Mouse (Mus musculus) midbrain, embryonic 15.5 days (tissue): ENCODE results near the gene Brms1. TPM values are rescaled to one million over a fixed set of nuclear protein-coding genes. Genes with fewer than 3 reads are reported as not detected.

Experiments
- ATAC-seq: fragments of 200-750 bp; cut with Nextera tagmentation; replicated peaks from 2 replicates; pipeline ENCODE4 v1.8.0; 2017; ENCODE audit warnings: moderate TSS enrichment
- H3K27ac ChIP-seq: fragments of 300-500 bp; sonication (generic); 2 replicates; pipeline ENCODE4 v1.5.1; 2015; ENCODE audit warnings: mild to moderate bottlenecking, inconsistent platforms
- H3K27me3 ChIP-seq: fragments of 300-500 bp; sonication (generic); replicated peaks from 2 replicates; pipeline ENCODE4 v1.6.1; 2015; ENCODE audit warnings: inconsistent platforms
- H3K36me3 ChIP-seq: fragments of 300-500 bp; sonication (generic); replicated peaks from 2 replicates; pipeline ENCODE4 v1.6.1; 2015; ENCODE audit warnings: inconsistent platforms
- H3K4me1 ChIP-seq: fragments of 300-500 bp; sonication (generic); 2 replicates; pipeline ENCODE4 v1.6.1; 2015; ENCODE audit warnings: inconsistent platforms
- H3K4me2 ChIP-seq: fragments of 300-500 bp; sonication (generic); 2 replicates; pipeline ENCODE4 v1.6.1; 2015; ENCODE audit warnings: inconsistent platforms, mild to moderate bottlenecking, moderate library complexity
- H3K4me3 ChIP-seq: fragments of 300-500 bp; sonication (generic); 2 replicates; pipeline ENCODE4 v1.5.1; 2015; ENCODE audit warnings: mild to moderate bottlenecking, inconsistent platforms
- H3K9ac ChIP-seq: fragments of 300-500 bp; sonication (generic); 2 replicates; pipeline ENCODE4 v1.6.1; 2015; ENCODE audit warnings: mild to moderate bottlenecking, inconsistent platforms
- H3K9me3 ChIP-seq: fragments of 300-500 bp; sonication (generic); 2 replicates; pipeline ENCODE4 v1.6.1; 2016; ENCODE audit warnings: inconsistent platforms
- WGBS: fragments of 180-500 bp; shearing (Covaris S2); methylation state at CpG from one replicate; pipeline ENCODE4 v1.1.7; 2015; ENCODE audit warnings: mixed read lengths; 5-methylcytosine and 5-hydroxymethylcytosine counted together
- polyA plus RNA-seq: library from polyadenylated mRNA; unstranded; fragments of >200 nt; fragmentation: Nextera tagmentation; extraction: Ambion mirVana; gene quantifications from 2 replicates; pipeline ENCODE4 v1.2.1, GENCODE M21; 2015

Gene Brms1
- polyA plus RNA-seq, 1 experiment from 2014 or later: 40.0 TPM

DNA sequence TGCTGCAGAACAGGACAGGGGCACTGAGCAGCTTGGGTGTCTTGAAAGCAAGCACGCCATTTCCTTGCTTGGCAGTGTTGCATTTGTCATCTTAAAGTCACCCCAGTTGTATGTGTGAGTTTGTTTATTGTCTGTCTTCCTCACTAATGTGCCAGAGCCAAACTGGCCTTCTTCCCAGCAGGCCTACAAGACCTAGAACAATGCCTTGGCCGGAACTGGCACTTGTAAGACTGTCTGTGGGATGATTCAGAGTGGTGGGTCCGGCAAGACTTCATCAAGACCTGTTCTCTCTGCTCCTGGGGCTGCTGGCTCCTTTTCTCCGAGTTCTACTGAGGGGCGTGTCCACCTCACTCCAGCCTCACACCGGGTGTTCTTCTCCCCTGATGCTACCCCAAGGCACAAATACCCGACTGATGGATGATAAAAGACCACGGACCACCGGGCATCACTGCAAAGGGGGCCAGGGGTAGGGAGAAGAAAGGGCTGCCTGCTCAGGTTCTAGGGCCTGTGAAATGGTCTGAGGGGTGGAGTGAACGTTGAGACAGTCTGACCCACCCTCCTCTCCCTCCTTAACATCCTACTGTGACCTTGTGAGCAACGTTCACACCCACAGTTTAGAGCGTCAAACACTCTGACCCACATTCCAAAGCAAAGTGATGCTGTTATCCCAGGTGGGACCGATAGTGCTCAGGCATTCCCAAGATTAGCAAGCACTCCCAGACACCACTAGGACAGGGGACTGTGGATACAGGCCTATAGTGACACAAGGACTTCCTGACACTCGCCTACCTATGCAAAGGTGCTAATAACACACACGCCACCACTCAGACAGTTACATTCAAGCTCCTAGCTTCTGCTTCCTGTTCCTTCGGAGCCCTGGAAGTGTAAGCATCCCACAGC is 17.0 kb downstream of the Brms1 start:
- Histone ChIP-seq H3K27ac (no peak overlapping the region), H3K4me1 (peaks cover 11% of the 10 kb centered on the region; the same call in 1 of the 2 replicates), H3K4me3 (no peak overlapping the region), H3K9me3 (no peaks in the 10 kb centered on the region), H3K27me3 (peaks cover 12% of the 10 kb centered on the region), H3K4me2 (no peak overlapping the region), H3K9ac (no peak overlapping the region), H3K36me3 (no peaks in the 10 kb centered on the region)
- no peak for ATAC-seq
- 25% methylated on average over 16 of the region's 16 CpGs for WGBS

DNA sequence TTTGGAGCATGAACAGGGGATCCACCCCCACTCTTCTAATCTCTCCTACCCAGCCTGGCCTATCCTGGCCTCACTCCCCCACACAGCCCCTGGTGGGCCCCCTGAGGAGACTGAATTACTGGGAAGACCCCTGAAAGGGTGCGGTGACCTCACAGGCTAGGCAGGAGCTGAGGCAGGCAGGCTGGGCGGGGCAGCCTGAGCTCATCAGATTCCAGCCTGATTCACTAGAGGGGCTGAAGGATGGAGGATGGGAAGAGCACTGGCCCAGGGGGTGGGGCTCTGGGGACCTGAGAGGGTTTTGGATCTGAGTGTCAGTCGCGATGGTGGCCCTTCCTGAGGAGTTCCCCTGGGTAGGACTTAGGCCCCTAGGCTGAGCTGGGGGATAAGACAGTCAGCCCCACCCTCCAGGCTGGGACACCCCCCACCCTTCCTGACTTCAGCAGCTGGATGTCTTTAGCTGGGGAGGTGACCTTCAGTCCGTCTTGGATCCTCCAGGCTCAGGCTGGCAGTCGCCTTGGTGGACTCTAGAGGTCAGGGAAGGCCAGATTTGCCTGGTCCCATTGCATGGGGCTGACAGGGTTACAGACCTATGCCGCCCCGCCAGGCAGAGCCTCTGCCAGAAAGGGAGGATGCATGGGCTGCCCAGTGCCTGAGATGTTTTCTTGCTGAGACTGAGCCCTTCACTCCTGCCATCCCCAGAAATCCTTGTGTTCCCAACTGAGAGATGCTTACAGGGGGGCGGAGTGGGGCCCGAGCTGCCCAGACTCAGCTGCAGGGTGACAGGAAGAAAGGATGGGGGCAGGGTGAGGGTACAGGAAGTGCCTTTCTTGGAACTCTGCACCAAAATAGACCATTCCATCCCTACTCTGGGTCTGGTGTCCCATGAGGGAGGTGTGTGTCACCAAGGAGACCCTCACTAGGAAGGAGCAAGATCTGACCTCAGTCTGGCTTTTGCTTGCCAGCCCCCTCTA is 17.9 kb downstream of the Brms1 start:
- Histone ChIP-seq H3K36me3 (no peaks in the 10 kb centered on the region), H3K4me1 (peaks cover 11% of the 10 kb centered on the region; the same call in 1 of the 2 replicates), H3K4me3 (no peak overlapping the region), H3K9me3 (no peaks in the 10 kb centered on the region), H3K27ac (no peak overlapping the region), H3K9ac (no peak overlapping the region), H3K27me3 (0 out of 2 replicates have a peak, but pooled peaks cover 5% of the 10 kb centered on the region), H3K4me2 (no peak overlapping the region)
- 0 out of 2 replicates have a peak, but pooled peaks have one; percentile 18 for ATAC-seq
- WGBS: 16% methylated on average over 10 of the region's 10 CpGs

DNA sequence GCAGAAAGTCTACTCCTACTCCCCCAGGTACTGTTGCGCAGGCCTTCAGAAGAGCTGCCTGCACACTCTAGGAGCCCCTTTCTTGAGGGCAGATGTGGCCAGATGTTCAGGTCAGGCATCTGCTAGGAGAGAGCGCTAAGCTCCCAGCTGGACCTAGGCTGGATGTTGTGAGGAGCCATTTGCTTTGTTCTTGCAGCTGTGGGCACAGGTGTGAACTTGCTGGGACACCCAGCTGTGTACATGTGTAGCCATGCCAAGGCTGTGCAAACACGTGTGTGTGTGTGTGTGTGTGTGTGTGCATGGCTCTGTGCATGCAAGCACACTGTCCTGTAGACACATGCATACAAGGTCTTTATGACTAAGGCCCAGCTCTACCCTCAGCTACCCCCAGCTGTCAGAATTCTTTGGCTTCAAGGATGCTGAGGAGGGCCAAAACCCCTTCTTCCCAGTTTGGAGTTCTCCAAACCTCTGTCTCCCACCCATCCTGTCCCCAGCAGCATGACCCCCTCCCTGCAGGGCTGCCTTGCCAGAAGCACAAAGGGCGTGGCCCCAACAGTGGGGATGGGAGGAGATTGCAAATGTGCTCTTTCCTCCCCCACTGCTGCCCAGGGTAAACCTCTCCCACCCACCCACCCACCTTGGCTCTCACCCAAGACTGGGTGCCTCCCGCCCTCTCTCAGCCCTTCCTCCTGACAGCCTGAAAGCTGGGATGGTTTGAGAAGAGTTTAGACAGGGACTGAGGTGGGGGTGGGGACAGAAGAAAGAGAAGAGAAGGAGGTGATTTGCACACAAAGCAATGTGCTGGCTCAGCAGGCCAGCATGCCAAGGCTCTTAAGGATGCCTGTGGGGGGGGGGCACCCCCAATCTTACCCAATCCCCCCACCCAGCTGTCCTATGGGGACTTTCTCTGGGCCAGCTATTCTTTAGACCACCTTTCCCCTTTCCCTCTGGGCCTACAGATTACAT is 19.5 kb downstream of the Brms1 start:
- Histone ChIP-seq H3K36me3 (no peaks in the 10 kb centered on the region), H3K27ac (no peak overlapping the region), H3K4me3 (no peak overlapping the region), H3K9ac (no peak overlapping the region), H3K4me1 (peaks cover 11% of the 10 kb centered on the region; the same call in 1 of the 2 replicates), H3K27me3 (0 out of 2 replicates have a peak, but pooled peaks cover 5% of the 10 kb centered on the region), H3K4me2 (no peak overlapping the region), H3K9me3 (no peaks in the 10 kb centered on the region)
- WGBS: 42% methylated on average over 5 of the region's 5 CpGs
- ATAC-seq: no peak

DNA sequence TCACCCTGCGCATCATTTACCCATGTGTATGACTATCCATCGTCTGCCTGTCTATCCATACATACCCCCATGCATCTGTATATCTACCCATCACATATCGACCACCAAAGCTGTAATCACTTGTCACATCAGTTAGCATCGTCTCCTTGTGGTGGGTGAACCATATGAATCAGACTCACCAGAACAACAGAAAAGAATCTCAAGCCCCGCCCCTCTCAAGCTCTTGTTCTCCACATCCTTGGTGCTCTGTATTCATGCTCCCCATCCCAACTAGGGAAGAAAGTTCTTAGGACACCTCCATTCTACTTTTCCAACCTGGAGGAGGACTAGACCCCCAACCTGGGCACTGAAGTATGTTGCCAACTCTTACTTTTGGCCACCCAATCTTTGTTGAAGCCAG is 20.9 kb downstream of the Brms1 start:
- no peaks in the 10 kb centered on the region for H3K9me3 ChIP-seq
- no peak overlapping the region for H3K9ac ChIP-seq
- H3K4me3 ChIP-seq: no peak overlapping the region
- H3K4me2 ChIP-seq: no peak overlapping the region
- no peak for ATAC-seq
- H3K36me3 ChIP-seq: no peaks in the 10 kb centered on the region
- no peak overlapping the region for H3K27ac ChIP-seq
- 88% methylated on average over 5 of the region's 5 CpGs for WGBS
- peaks cover 11% of the 10 kb centered on the region; the same call in 1 of the 2 replicates for H3K4me1 ChIP-seq
- peaks cover 8% of the 10 kb centered on the region for H3K27me3 ChIP-seq

DNA sequence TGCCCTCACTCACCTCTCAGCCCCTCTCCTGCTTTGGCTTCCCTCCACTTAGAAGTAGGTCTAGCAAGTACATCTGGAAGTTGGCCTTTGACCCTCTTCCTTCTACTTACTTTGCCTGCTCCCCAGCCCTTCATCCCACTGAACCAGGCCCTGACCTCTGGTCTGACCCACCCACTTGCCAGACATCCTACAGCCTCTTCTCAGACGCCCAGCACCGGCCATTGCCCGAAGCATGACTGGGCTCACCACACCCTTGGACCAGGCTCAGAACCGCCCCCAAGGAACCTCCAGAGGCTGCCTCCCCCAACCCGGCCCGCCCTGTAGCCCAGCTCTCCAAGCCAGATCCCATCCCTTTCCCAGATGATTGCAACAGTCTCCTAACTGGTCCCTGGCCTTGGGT is 21.3 kb downstream of the Brms1 start:
- WGBS: 81% methylated on average over 6 of the region's 6 CpGs
- H3K4me1 ChIP-seq: peaks cover 15% of the 10 kb centered on the region; the same call in 1 of the 2 replicates
- H3K4me3 ChIP-seq: no peak overlapping the region
- H3K27ac ChIP-seq: no peak overlapping the region
- no peaks in the 10 kb centered on the region for H3K36me3 ChIP-seq
- peaks cover 11% of the 10 kb centered on the region for H3K27me3 ChIP-seq
- no peak for ATAC-seq
- H3K9me3 ChIP-seq: no peaks in the 10 kb centered on the region
- no peak overlapping the region for H3K4me2 ChIP-seq
- H3K9ac ChIP-seq: no peak overlapping the region

DNA sequence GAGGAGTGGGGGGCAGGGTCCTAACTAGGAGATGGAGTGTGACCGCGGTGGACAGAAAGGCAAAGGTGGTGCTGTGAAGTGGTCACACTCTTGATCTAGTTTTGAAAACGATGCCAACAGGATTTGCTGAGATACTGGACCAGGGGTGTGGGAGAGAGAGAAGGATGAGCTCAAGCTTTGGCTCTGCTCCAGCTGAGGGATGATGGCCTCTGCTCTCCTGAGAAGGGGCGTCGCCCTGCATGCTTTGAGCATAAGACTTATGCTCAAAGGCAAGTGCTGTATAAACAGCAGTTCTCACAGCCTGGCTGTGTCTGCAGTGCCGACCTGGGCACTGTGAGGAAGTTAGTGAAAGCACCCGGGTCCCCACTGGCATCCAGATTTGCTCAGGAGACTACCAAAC is 23.9 kb downstream of the Brms1 start:
- no peak for ATAC-seq
- WGBS: 66% methylated on average over 7 of the region's 7 CpGs

DNA sequence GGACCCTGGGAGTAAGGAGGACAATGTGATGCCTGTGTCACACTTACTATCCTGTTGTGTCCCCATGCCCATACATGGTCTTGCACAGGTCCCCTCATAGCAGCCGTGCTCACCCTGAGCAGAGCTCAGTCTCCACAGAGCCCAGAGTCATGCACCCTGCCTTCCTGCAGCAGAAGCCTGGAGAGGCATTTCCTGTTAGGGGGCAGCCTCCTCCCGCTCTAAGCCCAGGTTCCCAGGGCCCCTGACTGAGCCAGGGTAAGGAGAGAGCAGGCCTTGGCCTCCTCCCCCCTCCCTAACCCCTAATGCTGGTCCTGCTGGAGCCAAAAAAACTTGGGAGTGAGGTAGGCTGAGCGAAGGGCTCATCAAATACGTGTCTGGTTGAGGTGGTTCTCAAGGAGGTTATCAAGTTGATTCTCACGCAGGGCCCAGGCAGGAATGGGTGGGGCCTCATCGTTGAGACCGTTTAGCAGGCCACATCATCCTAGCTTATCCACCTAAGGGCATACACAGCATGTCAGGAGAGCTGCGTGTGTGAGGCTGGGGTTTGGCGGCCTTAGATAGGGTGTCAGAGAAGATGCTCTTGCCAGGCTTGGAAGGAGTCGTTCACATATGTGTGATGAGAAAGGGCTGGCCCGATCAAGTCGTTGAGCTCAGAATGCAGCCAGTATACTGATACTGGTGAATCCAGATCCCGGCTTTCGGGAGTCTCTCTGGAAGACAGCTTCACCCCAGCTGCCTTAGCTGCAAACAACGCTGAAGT is 26.1 kb downstream of the Brms1 start:
- 14% methylated on average over 15 of the region's 15 CpGs for WGBS
- Histone ChIP-seq H3K9me3 (no peaks in the 10 kb centered on the region), H3K36me3 (no peaks in the 10 kb centered on the region), H3K27me3 (peaks cover 26% of the 10 kb centered on the region), H3K4me3 (0 out of 2 replicates have a peak overlapping the region, but pooled peaks have one; percentile 37), H3K27ac (no peak overlapping the region), H3K9ac (no peak overlapping the region), H3K4me1 (peaks cover 34% of the 10 kb centered on the region), H3K4me2 (peak overlapping the region; percentile 73)
- no peak for ATAC-seq

More for the DNA sequence above, 23.9 kb downstream of the Brms1 start:
- no peak overlapping the region for H3K4me2 ChIP-seq
- H3K4me1 ChIP-seq: peaks cover 24% of the 10 kb centered on the region
- no peak overlapping the region for H3K4me3 ChIP-seq
- H3K9me3 ChIP-seq: no peaks in the 10 kb centered on the region
- H3K27ac ChIP-seq: no peak overlapping the region
- peaks cover 26% of the 10 kb centered on the region for H3K27me3 ChIP-seq
- no peaks in the 10 kb centered on the region for H3K36me3 ChIP-seq
- H3K9ac ChIP-seq: no peak overlapping the region

DNA sequence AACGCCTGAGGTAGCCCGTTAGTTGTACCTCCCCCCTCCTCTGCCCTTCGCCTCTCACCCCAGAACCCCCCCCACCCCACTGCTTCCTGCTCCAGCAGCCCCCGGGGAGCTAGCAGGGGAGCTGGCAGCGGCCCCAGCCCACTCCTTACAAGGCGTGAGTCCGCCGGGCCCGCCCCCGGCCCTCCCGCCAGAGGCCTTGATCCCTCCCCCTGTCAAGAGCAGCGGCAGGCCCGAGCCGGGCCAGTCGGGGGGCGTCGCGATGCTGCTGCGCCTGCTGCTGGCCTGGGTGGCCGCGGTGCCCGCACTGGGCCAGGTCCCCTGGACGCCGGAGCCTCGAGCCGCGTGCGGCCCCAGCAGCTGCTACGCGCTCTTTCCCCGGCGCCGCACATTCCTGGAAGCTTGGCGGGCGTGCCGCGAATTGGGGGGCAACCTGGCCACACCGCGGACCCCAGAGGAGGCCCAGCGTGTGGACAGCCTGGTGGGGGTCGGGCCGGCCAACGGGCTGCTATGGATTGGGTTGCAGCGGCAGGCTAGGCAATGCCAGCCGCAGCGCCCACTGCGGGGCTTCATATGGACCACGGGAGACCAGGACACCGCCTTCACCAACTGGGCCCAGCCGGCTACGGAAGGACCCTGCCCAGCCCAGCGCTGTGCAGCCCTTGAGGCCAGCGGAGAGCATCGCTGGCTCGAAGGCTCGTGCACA is 26.9 kb downstream of the Brms1 start, which contains the start of gene Cd248:
Gene Cd248, plus strand, starts transcription at position 212 of the 703 bp plus-strand sequence.
- no peak within 1 kb of the TSS for H3K27ac ChIP-seq
- H3K9ac ChIP-seq: peak within 1 kb of the TSS; percentile 46
- peaks cover 42% of the 10 kb centered on the region for H3K4me1 ChIP-seq
- H3K4me2 ChIP-seq: peak within 1 kb of the TSS; percentile 73
- H3K4me3 ChIP-seq: peak within 1 kb of the TSS; percentile 37
- H3K36me3 ChIP-seq: no peaks in the 10 kb centered on the region
- WGBS: under 1% methylated on average over 52 of the region's 56 CpGs
- 0 out of 2 replicates have a peak, but pooled peaks have one; percentile 19 for ATAC-seq
- no peaks in the 10 kb centered on the region for H3K9me3 ChIP-seq
- H3K27me3 ChIP-seq: peaks cover 26% of the 10 kb centered on the region

DNA sequence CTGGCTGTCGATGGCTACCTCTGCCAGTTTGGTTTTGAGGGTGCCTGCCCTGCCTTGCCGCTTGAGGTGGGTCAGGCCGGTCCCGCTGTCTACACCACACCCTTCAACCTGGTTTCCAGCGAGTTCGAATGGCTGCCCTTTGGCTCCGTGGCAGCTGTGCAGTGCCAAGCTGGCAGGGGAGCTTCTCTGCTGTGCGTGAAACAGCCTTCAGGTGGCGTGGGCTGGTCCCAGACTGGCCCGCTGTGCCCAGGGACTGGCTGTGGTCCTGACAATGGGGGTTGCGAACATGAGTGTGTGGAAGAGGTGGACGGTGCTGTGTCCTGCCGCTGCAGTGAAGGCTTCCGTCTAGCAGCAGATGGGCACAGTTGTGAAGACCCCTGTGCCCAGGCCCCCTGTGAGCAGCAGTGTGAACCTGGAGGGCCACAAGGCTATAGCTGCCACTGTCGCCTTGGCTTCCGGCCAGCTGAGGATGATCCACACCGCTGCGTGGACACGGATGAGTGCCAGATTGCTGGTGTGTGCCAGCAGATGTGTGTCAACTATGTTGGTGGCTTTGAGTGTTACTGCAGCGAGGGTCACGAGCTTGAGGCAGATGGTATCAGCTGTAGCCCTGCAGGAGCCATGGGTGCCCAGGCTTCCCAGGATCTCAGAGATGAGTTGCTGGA is 27.5 kb downstream of the Brms1 start:
- H3K9me3 ChIP-seq: no peaks in the 10 kb centered on the region
- H3K4me3 ChIP-seq: peak overlapping the region; percentile 37
- ATAC-seq: no peak
- H3K4me1 ChIP-seq: peaks cover 42% of the 10 kb centered on the region
- no peaks in the 10 kb centered on the region for H3K36me3 ChIP-seq
- peak overlapping the region; percentile 73 for H3K4me2 ChIP-seq
- WGBS: 34% methylated on average over 21 of the region's 21 CpGs
- H3K9ac ChIP-seq: peak overlapping the region; percentile 46
- no peak overlapping the region for H3K27ac ChIP-seq
- H3K27me3 ChIP-seq: peaks cover 26% of the 10 kb centered on the region

DNA sequence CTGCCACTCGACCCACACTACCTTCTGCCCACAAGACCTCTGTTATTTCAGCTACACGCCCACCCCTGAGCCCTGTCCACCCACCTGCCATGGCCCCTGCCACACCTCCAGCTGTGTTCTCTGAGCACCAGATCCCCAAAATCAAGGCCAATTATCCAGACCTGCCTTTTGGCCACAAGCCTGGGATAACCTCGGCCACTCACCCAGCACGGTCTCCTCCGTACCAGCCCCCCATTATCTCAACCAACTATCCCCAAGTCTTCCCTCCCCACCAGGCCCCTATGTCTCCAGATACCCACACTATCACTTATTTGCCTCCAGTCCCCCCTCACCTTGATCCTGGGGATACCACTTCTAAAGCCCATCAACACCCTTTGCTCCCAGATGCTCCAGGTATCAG is 28.3 kb downstream of the Brms1 start:
- Histone ChIP-seq H3K27ac (no peak overlapping the region), H3K36me3 (no peaks in the 10 kb centered on the region), H3K9me3 (no peaks in the 10 kb centered on the region), H3K27me3 (peaks cover 31% of the 10 kb centered on the region), H3K4me3 (no peak overlapping the region), H3K4me1 (peaks cover 42% of the 10 kb centered on the region), H3K4me2 (no peak overlapping the region; the same call in 1 of the 2 replicates), H3K9ac (no peak overlapping the region)
- no peak for ATAC-seq
- WGBS: 85% methylated on average over 5 of the region's 5 CpGs
